Mouse (Mus musculus) hindbrain, embryonic 15.5 days (tissue): ENCODE measurements around the gene Med17. TPM values are rescaled to one million over a fixed set of nuclear protein-coding genes. Genes with fewer than 3 reads are reported as not detected.
"Not testable (repeated sequence)": the region's sequence is repeated elsewhere in the genome, so short reads cannot be mapped to it uniquely, and the experiment has no call there.

Source experiments
- ATAC-seq: fragments of 200-750 bp; cut with Nextera tagmentation; 2 replicates; pipeline ENCODE4 v1.8.0; 2017; ENCODE audit warnings: low read depth, moderate number of reproducible peaks, moderate TSS enrichment; ENCODE audit not compliant: low FRiP score
- H3K27ac ChIP-seq: fragments of 300-500 bp; sonication (generic); replicated peaks from 2 replicates; pipeline ENCODE4 v1.5.1; 2015; ENCODE audit warnings: mild to moderate bottlenecking, inconsistent platforms
- H3K27me3 ChIP-seq: fragments of 300-500 bp; sonication (generic); 2 replicates; pipeline ENCODE4 v1.6.1; 2015; ENCODE audit warnings: control low read depth, inconsistent platforms
- H3K36me3 ChIP-seq: fragments of 300-500 bp; sonication (generic); 2 replicates; pipeline ENCODE4 v1.6.1; 2015; ENCODE audit warnings: control low read depth, inconsistent platforms
- H3K4me1 ChIP-seq: fragments of 300-500 bp; sonication (generic); replicated peaks from 2 replicates; pipeline ENCODE4 v1.6.1; 2015; ENCODE audit warnings: control low read depth, inconsistent platforms
- H3K4me2 ChIP-seq: fragments of 300-500 bp; sonication (generic); 2 replicates; pipeline ENCODE4 v1.6.1; 2015; ENCODE audit warnings: moderate library complexity, mild to moderate bottlenecking, inconsistent platforms
- H3K4me3 ChIP-seq: fragments of 300-500 bp; sonication (generic); 2 replicates; pipeline ENCODE4 v1.5.1; 2015; ENCODE audit warnings: mild to moderate bottlenecking, inconsistent platforms
- H3K9ac ChIP-seq: fragments of 300-500 bp; sonication (generic); 2 replicates; pipeline ENCODE4 v1.6.1; 2015; ENCODE audit warnings: inconsistent platforms
- H3K9me3 ChIP-seq: fragments of 300-500 bp; sonication (generic); 2 replicates; pipeline ENCODE4 v1.6.1; 2016; ENCODE audit warnings: control low read depth, inconsistent platforms
- WGBS: fragments of 180-500 bp; shearing (Covaris S2); methylation state at CpG from one replicate; pipeline ENCODE4 v1.1.7; 2015; 5-methylcytosine and 5-hydroxymethylcytosine counted together
- polyA plus RNA-seq: library from polyadenylated mRNA; unstranded; fragments of >200 nt; fragmentation: Nextera tagmentation; extraction: Ambion mirVana; gene quantifications from 2 replicates; pipeline ENCODE4 v1.2.1, GENCODE M21; 2015

Med17 gene
- 32.0 and 34.0 TPM in 2 replicates for polyA plus RNA-seq

GRCm38 (mm10) chr9:15279649-15280490 is at the start of gene Med17:
TSS of gene Med17 (minus strand) at chr9:15279931.
- Histone ChIP-seq H3K9ac (peak within 1 kb of the TSS; percentile 100), H3K27ac (peak within 1 kb of the TSS; percentile 94), H3K4me2 (peak within 1 kb of the TSS; percentile 73), H3K27me3 (no peaks in the 10 kb centered on the region), H3K4me1 (peaks cover 30% of the 10 kb centered on the region), H3K9me3 (no peaks in the 10 kb centered on the region), H3K36me3 (peaks cover 22% of the 10 kb centered on the region), H3K4me3 (peak within 1 kb of the TSS; percentile 87)
- peak; percentile 99 for ATAC-seq
- WGBS, result 1% methylated on average over 57 of the region's 57 CpGs

GRCm38 (mm10) chr9:15318170-15318742 is 38.5 kb upstream of the Med17 start:
- Histone ChIP-seq H3K27me3 (no peaks in the 10 kb centered on the region), H3K36me3 (peaks cover 69% of the 10 kb centered on the region), H3K9ac (no peak overlapping the region), H3K9me3 (no peaks in the 10 kb centered on the region), H3K27ac (no peak overlapping the region), H3K4me1 (no peaks in the 10 kb centered on the region), H3K4me2 (no peak overlapping the region), H3K4me3 (no peak overlapping the region)
- no peak for ATAC-seq
- WGBS, result 87% methylated on average over 2 of the region's 2 CpGs

- H3K36me3 ChIP-seq, result peaks cover 67% of the 10 kb centered on the region
- ATAC-seq, result no peak
- no peaks in the 10 kb centered on the region for H3K4me1 ChIP-seq
- no peak overlapping the region for H3K27ac ChIP-seq
- H3K4me3 ChIP-seq, result no peak overlapping the region
- WGBS, result 61% methylated on average over 5 of the region's 5 CpGs
- no peak overlapping the region for H3K4me2 ChIP-seq
- H3K27me3 ChIP-seq, result no peaks in the 10 kb centered on the region
- H3K9me3 ChIP-seq, result no peaks in the 10 kb centered on the region
- H3K9ac ChIP-seq, result no peak overlapping the region
Measured at GRCm38 (mm10) chr9:15317223-15318169, 37.8 kb upstream of the Med17 start.

- not testable (repeated sequence) for H3K27me3 ChIP-seq, ATAC-seq, H3K4me1 ChIP-seq, H3K27ac ChIP-seq, H3K4me3 ChIP-seq, H3K4me2 ChIP-seq, H3K9ac ChIP-seq, H3K9me3 ChIP-seq
- peaks cover 66% of the 10 kb centered on the region for H3K36me3 ChIP-seq
- WGBS, result 100% methylated on average over 2 of the region's 2 CpGs
Measured at GRCm38 (mm10) chr9:15316296-15316695, 36.6 kb upstream of the Med17 start.

GRCm38 (mm10) chr9:15314619-15315018 is 34.9 kb upstream of the Med17 start:
- no peak overlapping the region for H3K9ac ChIP-seq
- H3K9me3 ChIP-seq, result no peaks in the 10 kb centered on the region
- H3K27ac ChIP-seq, result no peak overlapping the region
- ATAC-seq, result no peak
- H3K36me3 ChIP-seq, result peaks cover 77% of the 10 kb centered on the region
- no peaks in the 10 kb centered on the region for H3K27me3 ChIP-seq
- H3K4me2 ChIP-seq, result no peak overlapping the region
- WGBS, result 100% methylated on average over 1 of the region's 1 CpGs
- H3K4me3 ChIP-seq, result no peak overlapping the region
- H3K4me1 ChIP-seq, result peaks cover 4% of the 10 kb centered on the region

- ATAC-seq, result no peak
- Histone ChIP-seq H3K4me3 (no peak overlapping the region), H3K9me3 (no peaks in the 10 kb centered on the region), H3K4me2 (no peak overlapping the region), H3K4me1 (peaks cover 14% of the 10 kb centered on the region), H3K36me3 (peaks cover 87% of the 10 kb centered on the region), H3K9ac (no peak overlapping the region), H3K27me3 (no peaks in the 10 kb centered on the region), H3K27ac (no peak overlapping the region)
- 90% methylated on average over 5 of the region's 5 CpGs for WGBS
Measured at GRCm38 (mm10) chr9:15313633-15314032, 33.9 kb upstream of the Med17 start.

GRCm38 (mm10) chr9:15312054-15312735 is 32.5 kb upstream of the Med17 start:
- no peak overlapping the region for H3K27ac ChIP-seq
- H3K4me3 ChIP-seq, result no peak overlapping the region
- ATAC-seq, result no peak
- WGBS, result 92% methylated on average over 2 of the region's 2 CpGs
- H3K4me1 ChIP-seq, result peaks cover 27% of the 10 kb centered on the region
- H3K9ac ChIP-seq, result no peak overlapping the region
- peaks cover 77% of the 10 kb centered on the region for H3K36me3 ChIP-seq
- no peaks in the 10 kb centered on the region for H3K9me3 ChIP-seq
- no peaks in the 10 kb centered on the region for H3K27me3 ChIP-seq
- no peak overlapping the region for H3K4me2 ChIP-seq

- no peaks in the 10 kb centered on the region for H3K27me3 ChIP-seq
- no peak overlapping the region for H3K27ac ChIP-seq
- H3K4me3 ChIP-seq, result no peak overlapping the region
- H3K4me1 ChIP-seq, result peaks cover 41% of the 10 kb centered on the region
- peaks cover 62% of the 10 kb centered on the region for H3K36me3 ChIP-seq
- H3K9ac ChIP-seq, result no peak overlapping the region
- H3K4me2 ChIP-seq, result no peak overlapping the region
- 90% methylated on average over 1 of the region's 1 CpGs for WGBS
- no peaks in the 10 kb centered on the region for H3K9me3 ChIP-seq
- ATAC-seq, result no peak
Measured at GRCm38 (mm10) chr9:15310179-15310578, 30.4 kb upstream of the Med17 start.

GRCm38 (mm10) chr9:15309425-15309824 is 29.7 kb upstream of the Med17 start:
- H3K36me3 ChIP-seq, result peaks cover 54% of the 10 kb centered on the region
- no peak overlapping the region for H3K4me3 ChIP-seq
- H3K9ac ChIP-seq, result no peak overlapping the region
- ATAC-seq, result no peak
- peaks cover 46% of the 10 kb centered on the region for H3K4me1 ChIP-seq
- H3K27me3 ChIP-seq, result no peaks in the 10 kb centered on the region
- no peak overlapping the region for H3K27ac ChIP-seq
- H3K4me2 ChIP-seq, result 0 out of 2 replicates have a peak overlapping the region, but pooled peaks have one; percentile 16
- no peaks in the 10 kb centered on the region for H3K9me3 ChIP-seq
- 78% methylated on average over 4 of the region's 4 CpGs for WGBS

GRCm38 (mm10) chr9:15308254-15308653 is 28.5 kb upstream of the Med17 start:
- no peaks in the 10 kb centered on the region for H3K27me3 ChIP-seq
- H3K4me1 ChIP-seq, result peaks cover 46% of the 10 kb centered on the region
- 66% methylated on average over 2 of the region's 2 CpGs for WGBS
- no peak overlapping the region for H3K4me3 ChIP-seq
- H3K9ac ChIP-seq, result no peak overlapping the region
- H3K4me2 ChIP-seq, result 0 out of 2 replicates have a peak overlapping the region, but pooled peaks have one; percentile 87
- H3K36me3 ChIP-seq, result peaks cover 42% of the 10 kb centered on the region
- ATAC-seq, result no peak
- H3K27ac ChIP-seq, result no peak overlapping the region
- H3K9me3 ChIP-seq, result no peaks in the 10 kb centered on the region

- WGBS, result 9% methylated on average over 6 of the region's 6 CpGs
- ATAC-seq, result no peak
- peaks cover 46% of the 10 kb centered on the region for H3K4me1 ChIP-seq
- H3K9ac ChIP-seq, result peak overlapping the region; percentile 78
- peak overlapping the region; percentile 80 for H3K4me3 ChIP-seq
- H3K4me2 ChIP-seq, result peak overlapping the region; percentile 87
- H3K36me3 ChIP-seq, result peaks cover 36% of the 10 kb centered on the region
- H3K27ac ChIP-seq, result no peak overlapping the region
- H3K9me3 ChIP-seq, result no peaks in the 10 kb centered on the region
- H3K27me3 ChIP-seq, result no peaks in the 10 kb centered on the region
Measured at GRCm38 (mm10) chr9:15307257-15307656, 27.5 kb upstream of the Med17 start.
